Comparison of ENCODE assay signal across 8 mouse cellular contexts in the genomic region with DNA sequence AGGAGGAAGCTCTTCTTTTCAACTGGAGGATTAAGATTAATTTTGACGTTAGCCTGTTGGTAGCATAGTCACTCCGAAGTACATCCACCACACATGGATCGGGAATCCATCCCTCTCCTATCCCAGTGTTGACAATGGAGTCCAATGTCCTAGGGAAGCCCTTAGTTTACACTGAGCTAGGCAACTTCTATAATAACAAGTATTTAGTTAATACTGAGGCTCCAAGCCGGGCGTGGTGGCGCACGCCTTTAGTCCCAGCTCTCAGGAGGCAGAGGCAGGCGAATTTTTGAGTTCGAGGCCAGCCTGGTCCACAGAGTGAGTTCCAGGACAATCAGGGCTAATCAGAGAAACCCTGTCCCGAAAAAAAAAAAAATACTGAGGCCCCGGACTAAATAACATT. TPM values are rescaled to one million over a fixed set of nuclear protein-coding genes. Genes with fewer than 3 reads are reported as not detected.
DNase-seq lines count a peak whose midpoint lies in the region; ATAC-seq and TF ChIP-seq lines count a peak whose summit lies in the region.

No protein-coding gene starts in this region.

- no peak for TF ChIP-seq POLR2A in testis, adult 2 months (IDR thresholded peaks at IDR 0.05; ENCODE audit: control insufficient read depth, low read depth, low read length)

- peak overlapping the region; percentile 95; the same call in 1 of the 2 replicates for H3K9ac ChIP-seq in limb, embryonic 15.5 days
- H3K9ac ChIP-seq in stomach, postnatal 0 days (ENCODE audit: low read length): peak overlapping the region; percentile 98

- no peak for TF ChIP-seq EP300 in stomach, postnatal 0 days (optimal IDR thresholded peaks at IDR 0.05)

- intact Hi-C loops in gastrocnemius, adult 2 months (cut with DNase I): no loop called here

- H3K27ac ChIP-seq in gastrocnemius, adult 2 months: peak overlapping the region; percentile 98
- H3K27ac ChIP-seq in testis, adult 2 months (ENCODE audit: control insufficient read depth, insufficient read depth, low read depth, low read length): peak overlapping the region; percentile 78
- peak overlapping the region; percentile 83; the same call in 1 of the 2 replicates for H3K27ac ChIP-seq in limb, embryonic 15.5 days
- peak overlapping the region; percentile 92 for H3K27ac ChIP-seq in stomach, postnatal 0 days (replicated peaks)

- no peaks in the 10 kb centered on the region for H3K9me3 ChIP-seq in limb, embryonic 15.5 days
- H3K9me3 ChIP-seq in stomach, postnatal 0 days (ENCODE audit: control insufficient read depth, low read length): no peaks in the 10 kb centered on the region

- no peak for TF ChIP-seq CTCF in gastrocnemius, adult 2 months (IDR thresholded peaks at IDR 0.05)
- no peak for TF ChIP-seq CTCF in testis, adult 2 months (IDR thresholded peaks at IDR 0.05; ENCODE audit: control insufficient read depth, insufficient read depth, insufficient replicate concordance, low read depth, low read length)
- TF ChIP-seq CTCF in stomach, postnatal 0 days (IDR thresholded peaks at IDR 0.05; ENCODE audit: low read depth): no peak

- no peak for DNase-seq in gastrocnemius, adult 2 months
- no peak for DNase-seq in gastrocnemius, postnatal 25 days
- DNase-seq in testis, postnatal 14 days (ENCODE audit: low spot score): no peak
- DNase-seq in stomach, postnatal 0 days (ENCODE audit: low spot score): no peak
- DNase-seq in thymus, postnatal 0 days (ENCODE audit: low spot score): no peak
- no peak for DNase-seq in frontal cortex, postnatal 36 days (ENCODE audit: low spot score in 2 of 2)

- H3K4me1 ChIP-seq in testis, adult 2 months (ENCODE audit: control insufficient read depth, insufficient read depth, low read length): peaks cover 6% of the 10 kb centered on the region
- peaks cover 14% of the 10 kb centered on the region for H3K4me1 ChIP-seq in limb, embryonic 15.5 days
- H3K4me1 ChIP-seq in stomach, postnatal 0 days (replicated peaks; ENCODE audit: control insufficient read depth, insufficient read depth): no peaks in the 10 kb centered on the region

- ATAC-seq in limb, embryonic 15.5 days (ENCODE audit: insufficient number of reproducible peaks, low FRiP score, low TSS enrichment, low read depth): no peak
- no peak for ATAC-seq in stomach, postnatal 0 days (ENCODE audit: low FRiP score, low TSS enrichment)

- H3K36me3 ChIP-seq in testis, adult 2 months (ENCODE audit: control insufficient read depth, insufficient read depth, low read length): no peaks in the 10 kb centered on the region
- H3K36me3 ChIP-seq in limb, embryonic 15.5 days: no peaks in the 10 kb centered on the region; the same call in 1 of the 2 replicates
- H3K36me3 ChIP-seq in stomach, postnatal 0 days (ENCODE audit: control insufficient read depth, insufficient read depth, low read length): no peaks in the 10 kb centered on the region

- peak overlapping the region; percentile 46 for H3K4me2 ChIP-seq in limb, embryonic 15.5 days
- peak overlapping the region; percentile 85 for H3K4me2 ChIP-seq in stomach, postnatal 0 days (replicated peaks; ENCODE audit: low read depth)

- peak overlapping the region; percentile 93 for H3K4me3 ChIP-seq in gastrocnemius, adult 2 months
- peak overlapping the region; percentile 95 for H3K4me3 ChIP-seq in testis, adult 2 months (ENCODE audit: control insufficient read depth, low read depth, low read length)
- H3K4me3 ChIP-seq in limb, embryonic 15.5 days: peak overlapping the region; percentile 96
- H3K4me3 ChIP-seq in stomach, postnatal 0 days (ENCODE audit: low read depth, low read length): peak overlapping the region; percentile 93

- H3K27me3 ChIP-seq in testis, adult 2 months (ENCODE audit: control insufficient read depth, insufficient read depth, low read length): no peaks in the 10 kb centered on the region
- peaks cover 4% of the 10 kb centered on the region; the same call in 1 of the 2 replicates for H3K27me3 ChIP-seq in limb, embryonic 15.5 days
- H3K27me3 ChIP-seq in stomach, postnatal 0 days (ENCODE audit: control insufficient read depth, insufficient read depth, low read length): no peaks in the 10 kb centered on the region

- WGBS in limb, embryonic 15.5 days: 76% methylated on average over 11 of the region's 11 CpGs
- 71% methylated on average over 11 of the region's 11 CpGs for WGBS in stomach, postnatal 0 days

RNA-seq across cellular contexts. Expression of gene Sec24a, which starts 6.4 kb away (rescaled TPM):
- total RNA-seq in gastrocnemius, adult 2 months (2021): 10 to 100 TPM; 41.1 to 56.0 TPM
- total RNA-seq in gastrocnemius, postnatal 25 days (2021): 10 to 100 TPM; 33.2 to 33.3 TPM
- 19.7 and 22.1 TPM in 2 replicates for polyA plus RNA-seq in testis, adult 2 months (2012; rRNA removed)
- 17.0 and 17.4 TPM in 2 replicates for polyA plus RNA-seq in limb, embryonic 15.5 days (2015; fragmentation: Nextera tagmentation; extraction: Ambion mirVana)
- 8.3 and 8.4 TPM in 2 replicates for polyA plus RNA-seq in stomach, postnatal 0 days (2015; fragmentation: Nextera tagmentation; extraction: Ambion mirVana)
- 5.8 and 7.0 TPM in 2 replicates for polyA plus RNA-seq in thymus, postnatal 0 days (2015; fragmentation: Nextera tagmentation; extraction: Ambion mirVana)

RNA-seq across cellular contexts. Expression of gene Sar1b, which starts 6.5 kb away (rescaled TPM):
- 100 to 1,000 TPM; 439 to 509 TPM for total RNA-seq in gastrocnemius, adult 2 months (2021)
- total RNA-seq in gastrocnemius, postnatal 25 days (2021): 100 to 1,000 TPM; 372 to 421 TPM
- 11.8 and 14.9 TPM in 2 replicates for polyA plus RNA-seq in testis, adult 2 months (2012; rRNA removed)
- polyA plus RNA-seq in limb, embryonic 15.5 days (2015; fragmentation: Nextera tagmentation; extraction: Ambion mirVana): 121 and 124 TPM in 2 replicates
- polyA plus RNA-seq in stomach, postnatal 0 days (2015; fragmentation: Nextera tagmentation; extraction: Ambion mirVana): 168 and 169 TPM in 2 replicates
- polyA plus RNA-seq in thymus, postnatal 0 days (2015; fragmentation: Nextera tagmentation; extraction: Ambion mirVana): 128 and 132 TPM in 2 replicates
